Mouse (Mus musculus): Measurements from ENCODE around the gene Efnb2.

Efnb2 gene

DNA sequence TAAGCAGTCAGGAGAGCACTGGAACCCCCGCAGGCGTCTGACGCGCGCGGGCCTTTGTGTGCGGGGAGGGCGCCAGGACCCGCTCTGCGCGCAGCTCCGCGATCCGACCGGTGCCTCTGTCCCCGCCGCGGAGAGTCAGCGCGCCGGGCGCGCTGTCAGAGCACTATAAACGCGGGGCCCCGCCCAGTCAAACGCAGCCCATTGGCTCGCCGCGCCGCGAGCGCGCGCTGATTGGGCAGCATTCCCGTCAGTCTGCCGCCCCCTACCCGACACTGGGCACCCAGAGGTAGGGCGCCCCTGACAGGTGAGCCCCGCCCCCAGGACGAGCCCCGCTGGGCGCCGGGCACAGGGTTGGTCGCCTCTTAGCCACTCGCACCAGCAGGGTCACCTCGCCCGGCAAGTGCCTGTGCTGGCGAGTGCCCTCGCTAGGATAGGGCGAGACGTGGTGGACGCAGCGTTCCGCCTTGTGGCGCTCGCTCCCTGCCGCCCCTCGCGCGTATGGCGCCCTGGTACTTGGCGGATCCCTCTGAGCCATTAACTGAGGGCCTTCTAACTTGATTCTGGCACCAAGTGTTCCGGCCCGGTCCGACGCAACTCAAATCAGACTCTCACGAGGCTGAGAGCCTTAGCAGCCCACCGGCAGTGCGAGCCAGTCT, at the start of gene Efnb2:
Gene Efnb2, minus strand, starts transcription at position 140 of the 656 bp plus-strand sequence.
- CTCF ChIA-PET, result no interaction called here

DNA sequence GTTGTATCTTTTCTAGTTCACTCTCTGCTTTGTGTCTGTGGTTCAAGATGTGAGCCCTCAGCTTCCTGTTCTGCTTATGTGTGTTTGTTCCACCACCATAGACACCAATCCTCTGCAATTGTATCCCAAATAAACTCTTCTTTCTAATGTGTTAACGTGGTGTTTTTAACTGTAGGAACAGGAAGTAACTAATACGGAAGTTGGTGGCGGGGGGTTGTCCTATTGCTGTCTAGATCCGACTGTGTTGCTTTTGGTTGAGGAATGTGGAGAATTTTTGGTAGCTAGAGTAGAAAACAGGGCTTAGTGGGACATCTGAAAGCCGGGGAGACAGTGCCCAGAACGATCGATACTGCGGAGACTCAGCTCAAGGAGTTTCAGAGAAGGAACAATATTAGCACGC, 43.8 kb upstream of the Efnb2 start:
- CTCF ChIA-PET, result no interaction called here

DNA sequence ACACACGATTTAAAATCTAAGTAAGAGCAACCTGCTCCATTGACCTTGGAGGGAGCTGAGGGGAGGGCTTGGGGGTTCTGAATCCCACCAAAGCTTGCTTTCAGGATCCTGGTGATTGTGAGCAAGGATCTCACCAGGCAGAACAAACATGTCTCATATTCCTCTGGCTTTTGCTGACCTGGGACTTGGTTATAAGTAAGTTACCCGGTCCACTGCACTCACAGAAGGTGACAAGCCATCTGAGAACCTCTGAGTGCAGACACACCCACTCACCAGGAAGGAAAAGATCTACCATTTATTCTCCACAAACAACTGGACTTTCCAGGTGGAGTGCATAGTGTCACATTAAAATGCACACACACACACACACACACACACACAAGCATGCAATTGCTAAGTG, 42.6 kb upstream of the Efnb2 start:
- CTCF ChIA-PET, result no interaction called here

DNA sequence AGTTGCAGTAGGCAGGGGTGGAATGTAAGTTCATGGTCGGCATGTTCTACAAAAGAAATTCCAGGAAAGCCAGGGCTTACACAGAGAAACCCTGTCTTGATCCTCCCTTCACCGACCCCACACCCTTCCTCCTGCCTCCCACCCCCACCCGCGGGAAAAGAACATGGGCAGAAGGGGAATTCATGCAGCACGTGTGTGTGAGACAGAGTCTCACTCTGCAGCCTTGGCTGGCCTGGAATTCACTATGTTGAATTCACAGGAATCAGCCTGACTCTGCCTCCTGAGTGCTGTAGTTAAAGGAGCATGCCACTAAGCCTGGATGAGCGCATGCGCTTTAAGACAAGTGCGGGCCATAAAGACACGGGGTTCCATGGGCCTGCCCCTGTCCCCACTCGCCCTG, 39.8 kb upstream of the Efnb2 start:
- CTCF ChIA-PET, result no interaction called here

DNA sequence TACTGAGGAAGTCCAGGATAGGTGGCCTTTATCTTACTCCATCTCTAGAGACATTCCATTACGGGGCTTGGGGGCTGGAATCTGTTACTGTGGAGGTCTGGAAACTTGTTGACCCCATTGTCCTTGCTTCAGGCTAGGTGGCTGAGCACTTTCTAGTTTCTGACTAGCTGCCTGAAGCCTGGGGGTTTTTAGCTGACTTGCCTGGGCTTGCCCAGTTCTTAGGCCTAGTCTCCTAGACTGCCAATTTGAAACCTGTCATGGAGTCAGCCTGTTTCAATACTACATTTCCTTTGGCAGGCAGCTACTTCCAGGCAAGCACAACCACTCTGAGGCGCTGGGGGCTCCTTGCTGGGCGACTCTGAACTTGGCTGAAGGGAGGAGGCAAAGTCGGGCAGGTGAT, 39.2 kb upstream of the Efnb2 start:
- CTCF ChIA-PET, result no interaction called here

DNA sequence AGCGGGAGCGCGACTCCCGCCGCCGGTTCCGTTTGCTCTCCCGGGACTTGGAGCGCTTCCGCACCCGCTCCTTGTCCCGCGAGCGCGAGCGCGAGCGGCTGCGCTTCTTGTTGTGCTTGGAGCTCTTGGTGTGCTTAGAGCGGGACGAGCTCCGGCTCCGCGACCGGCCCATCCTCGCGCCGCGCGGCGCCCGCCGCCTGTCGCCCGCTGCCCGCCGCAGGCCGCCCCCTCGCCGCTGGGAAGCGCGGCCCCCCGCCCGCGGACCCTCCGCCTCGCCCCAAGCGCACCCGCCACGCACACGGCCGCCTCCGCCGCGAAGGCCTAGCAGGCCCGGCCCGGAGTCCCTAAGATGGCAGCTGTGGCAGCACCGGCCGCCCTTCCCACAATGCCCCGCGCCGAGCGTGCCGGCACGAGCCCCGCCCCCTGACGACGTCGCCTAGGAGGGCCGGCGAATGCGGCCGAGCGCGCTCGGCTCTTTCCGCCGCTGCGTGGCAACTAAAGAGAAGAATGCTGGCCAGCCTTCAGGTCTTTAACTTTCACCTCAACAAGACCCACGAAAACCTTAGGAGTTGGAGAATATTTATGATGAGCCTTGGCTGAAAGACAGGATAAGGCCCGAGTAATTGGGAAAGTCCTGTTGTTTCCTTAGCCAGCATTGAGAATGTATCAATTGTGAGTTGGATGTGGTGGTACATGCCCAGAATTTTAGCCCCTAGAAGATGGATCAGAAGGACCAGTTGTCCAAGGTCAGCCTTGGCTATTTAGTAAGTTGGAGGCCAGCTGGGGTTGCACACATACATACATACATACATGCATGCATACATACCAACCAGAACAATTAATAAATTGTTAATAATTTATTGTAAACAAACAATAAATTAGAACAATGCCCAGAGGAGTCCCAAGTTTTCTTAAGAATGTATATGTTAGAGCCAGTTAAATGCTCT, 29.4 kb upstream of the Efnb2 start, which contains the start of gene Arglu1:
Gene Arglu1, minus strand, starts transcription at position 376 of the 947 bp plus-strand sequence.
- CTCF ChIA-PET, result no interaction called here

DNA sequence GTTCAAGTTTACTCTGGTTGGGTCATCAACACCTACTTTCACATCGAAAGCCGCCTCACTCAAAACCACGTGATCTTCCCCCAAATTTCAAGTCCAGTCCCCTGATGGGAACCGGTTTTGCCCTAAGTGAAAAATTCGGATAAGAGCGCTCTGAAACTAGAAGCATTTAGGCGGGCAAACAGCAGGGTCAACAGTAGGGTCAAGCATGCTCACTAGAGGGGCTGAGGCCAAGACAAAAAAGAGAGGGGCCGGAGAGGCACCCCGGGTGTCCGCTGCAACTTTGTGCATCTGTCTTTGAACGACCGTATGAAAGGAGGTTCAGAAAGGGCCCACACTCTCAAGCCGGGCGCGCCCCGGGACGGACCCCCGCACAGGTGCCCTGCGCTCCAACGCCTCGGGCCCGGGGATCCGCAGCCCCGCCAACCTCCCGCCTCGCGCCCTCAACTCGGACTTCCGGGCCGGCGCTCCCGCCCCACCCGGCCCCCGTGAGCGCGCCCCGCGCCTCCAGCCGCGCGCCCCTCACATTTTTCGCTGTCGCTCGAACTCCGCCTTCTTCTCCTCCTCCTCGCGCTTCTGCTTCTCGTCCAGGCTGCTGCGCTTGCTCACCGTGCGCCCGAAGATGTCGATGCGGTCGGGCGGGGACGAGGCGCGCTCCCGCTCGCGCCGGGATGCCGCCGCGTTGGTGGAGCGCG, 28.6 kb upstream of the Efnb2 start:
- CTCF ChIA-PET, result no interaction called here

DNA sequence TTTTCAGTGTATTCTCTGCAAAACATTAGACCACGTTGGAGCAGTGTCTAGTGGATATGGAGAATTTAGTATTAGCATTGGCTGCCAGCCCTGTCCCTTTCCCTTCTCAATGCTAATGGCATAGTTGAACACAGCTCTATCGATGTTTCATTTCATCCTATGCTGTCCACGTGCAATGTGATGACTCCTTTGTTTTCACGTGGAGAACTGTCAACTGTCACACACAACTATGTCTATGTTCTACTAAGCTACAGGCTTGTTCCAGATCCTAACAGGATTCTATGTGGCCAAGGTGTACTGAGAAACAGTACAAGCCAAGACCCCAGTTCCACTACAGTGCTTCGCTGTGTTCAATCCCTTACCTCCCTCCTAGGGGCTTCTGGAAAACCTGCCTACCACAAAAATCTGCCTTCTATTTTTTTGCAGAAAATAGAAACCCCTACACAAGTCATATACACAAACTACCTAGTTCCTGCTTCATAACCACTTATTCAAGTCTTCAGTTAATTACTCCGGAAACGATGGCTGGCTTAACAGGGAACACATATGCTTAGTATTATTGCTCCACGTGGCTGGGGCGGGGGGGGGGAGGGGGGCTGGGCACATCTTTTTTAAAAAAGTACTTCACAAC, 27.9 kb upstream of the Efnb2 start:
- CTCF ChIA-PET, result no interaction called here

DNA sequence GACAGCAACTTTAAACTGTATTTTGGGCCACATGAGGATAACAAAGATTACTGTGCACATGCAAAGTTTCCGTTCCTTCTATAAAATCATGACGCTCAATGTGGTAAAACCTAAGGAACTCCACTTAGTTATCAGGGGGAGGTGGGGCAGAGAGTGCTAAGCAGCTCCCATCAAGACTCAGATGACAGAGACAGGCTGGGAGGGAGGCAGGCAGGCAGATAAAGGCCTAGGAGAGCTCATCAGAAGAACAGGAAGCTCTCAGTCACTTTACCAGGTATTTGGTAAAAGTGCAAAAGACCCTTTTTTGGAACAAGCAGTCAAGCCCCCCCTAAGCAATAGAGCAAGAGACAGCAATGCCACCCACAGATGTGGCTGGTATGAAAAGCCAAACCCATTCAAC, 24.5 kb upstream of the Efnb2 start:
- CTCF ChIA-PET, result no interaction called here

DNA sequence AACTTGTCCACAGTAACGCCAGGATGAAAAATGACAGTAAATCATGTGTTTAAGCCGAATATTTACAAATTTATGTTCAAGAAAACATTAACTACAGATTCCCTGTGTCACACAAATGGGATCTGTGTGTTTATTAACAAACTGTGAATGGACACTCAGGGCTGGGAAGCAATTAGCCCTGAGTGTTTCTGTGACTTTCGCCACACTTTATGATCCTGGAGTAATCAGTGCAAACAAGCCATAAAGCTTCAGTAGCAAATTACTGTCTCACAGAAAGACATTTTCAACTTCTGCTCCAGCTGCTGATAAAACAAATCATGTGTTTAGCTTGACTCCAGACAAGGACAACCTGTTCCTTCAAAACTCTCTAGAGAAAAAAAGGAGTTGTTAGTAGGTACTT, 21.7 kb upstream of the Efnb2 start:
- CTCF ChIA-PET, result no interaction called here

DNA sequence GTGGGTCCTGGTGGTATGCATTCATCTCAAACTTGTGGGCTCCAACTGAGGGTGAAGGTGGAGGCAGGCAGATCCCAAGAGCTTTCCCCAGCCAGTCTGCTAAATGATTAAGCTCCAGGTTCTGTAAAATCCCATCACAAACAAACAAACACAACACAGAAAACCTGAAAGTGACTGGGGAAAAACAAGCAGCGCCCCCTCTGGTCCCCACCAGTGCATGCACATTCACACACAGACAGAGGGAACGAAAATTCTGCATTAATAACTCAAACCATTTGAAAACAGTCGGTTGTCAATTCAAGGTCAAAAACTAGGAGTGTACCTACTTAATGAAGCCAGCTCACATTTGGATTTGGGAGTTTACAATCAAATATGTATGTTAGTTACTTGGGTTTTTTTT, 17.2 kb upstream of the Efnb2 start:
- CTCF ChIA-PET, result no interaction called here

DNA sequence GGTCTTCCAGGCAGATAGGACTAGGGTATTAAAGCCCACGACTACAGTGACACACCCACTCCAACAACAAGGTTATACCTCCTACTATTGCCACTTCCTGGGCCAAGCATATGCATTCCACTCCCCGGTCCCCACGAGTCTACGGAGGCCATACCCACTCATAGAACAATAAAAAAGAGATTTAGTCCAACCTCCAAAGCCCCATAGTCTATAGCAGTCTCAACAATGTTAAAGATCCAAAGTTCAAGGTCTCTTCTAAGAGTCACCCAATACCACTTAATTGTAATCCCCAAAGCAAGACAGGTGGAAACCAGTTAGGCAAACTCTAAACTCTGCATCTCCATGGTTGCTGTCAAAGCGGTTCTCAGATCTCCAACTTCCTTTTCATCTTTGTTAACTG, 13.8 kb upstream of the Efnb2 start:
- CTCF ChIA-PET, result no interaction called here

DNA sequence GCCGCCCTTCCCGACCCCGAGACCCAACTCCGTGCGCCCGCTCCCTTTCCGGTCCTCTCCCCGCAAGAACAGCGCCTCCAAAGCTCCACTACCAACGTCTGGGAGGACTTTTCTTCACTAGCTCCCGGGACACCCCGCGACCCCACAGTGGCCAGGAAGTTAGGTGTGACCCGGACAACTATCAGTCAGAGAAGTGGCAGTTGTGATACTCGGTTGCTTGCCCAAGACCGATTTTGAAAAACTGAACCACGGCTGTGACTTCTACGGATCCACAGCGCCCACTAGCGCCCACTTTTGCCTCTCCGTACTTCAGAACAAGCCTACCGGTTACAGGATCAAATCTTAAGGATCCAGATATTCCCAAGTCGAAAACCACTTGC, 707 bp upstream of the Efnb2 start:
- CTCF ChIA-PET, result no interaction called here

DNA sequence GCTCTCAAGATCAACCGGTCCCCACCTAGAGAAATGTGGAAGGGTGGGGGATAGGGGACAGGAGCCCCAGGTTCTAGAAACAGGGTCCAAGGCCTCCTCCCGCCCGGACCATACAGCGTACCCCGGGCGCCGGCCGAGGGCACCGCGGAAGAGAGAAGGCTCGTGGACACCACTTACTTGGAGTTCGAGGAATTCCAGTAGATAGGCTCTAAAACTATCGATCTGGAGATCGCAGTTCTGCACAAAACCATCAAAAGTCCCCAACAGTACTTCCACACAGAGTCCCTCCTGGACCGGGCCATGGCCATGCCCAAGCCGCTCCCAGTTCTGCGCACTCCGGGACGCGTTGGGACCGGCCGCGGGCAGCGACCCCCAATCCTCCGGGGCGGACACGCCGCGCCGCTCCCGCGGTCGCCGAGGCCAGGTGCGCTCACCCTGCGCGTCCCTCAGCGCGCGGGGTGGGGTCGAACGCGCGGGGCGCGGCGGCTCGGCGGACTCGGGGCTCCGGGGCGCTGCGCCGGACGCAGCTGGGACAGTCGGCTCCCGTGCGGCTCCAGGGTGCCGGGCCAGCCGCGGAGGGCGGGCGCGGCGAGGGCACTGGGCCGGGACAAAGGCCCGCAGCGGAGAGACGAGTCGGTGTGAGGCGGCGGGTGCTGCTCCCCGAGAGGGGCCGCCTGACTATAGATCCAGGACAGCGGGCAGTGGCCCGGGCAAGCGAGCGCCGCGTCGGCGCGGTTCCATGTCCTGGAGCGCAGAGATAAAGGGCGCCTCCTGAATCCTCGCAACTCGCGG, 539 bp downstream of the Efnb2 start:
- CTCF ChIA-PET, result no interaction called here

DNA sequence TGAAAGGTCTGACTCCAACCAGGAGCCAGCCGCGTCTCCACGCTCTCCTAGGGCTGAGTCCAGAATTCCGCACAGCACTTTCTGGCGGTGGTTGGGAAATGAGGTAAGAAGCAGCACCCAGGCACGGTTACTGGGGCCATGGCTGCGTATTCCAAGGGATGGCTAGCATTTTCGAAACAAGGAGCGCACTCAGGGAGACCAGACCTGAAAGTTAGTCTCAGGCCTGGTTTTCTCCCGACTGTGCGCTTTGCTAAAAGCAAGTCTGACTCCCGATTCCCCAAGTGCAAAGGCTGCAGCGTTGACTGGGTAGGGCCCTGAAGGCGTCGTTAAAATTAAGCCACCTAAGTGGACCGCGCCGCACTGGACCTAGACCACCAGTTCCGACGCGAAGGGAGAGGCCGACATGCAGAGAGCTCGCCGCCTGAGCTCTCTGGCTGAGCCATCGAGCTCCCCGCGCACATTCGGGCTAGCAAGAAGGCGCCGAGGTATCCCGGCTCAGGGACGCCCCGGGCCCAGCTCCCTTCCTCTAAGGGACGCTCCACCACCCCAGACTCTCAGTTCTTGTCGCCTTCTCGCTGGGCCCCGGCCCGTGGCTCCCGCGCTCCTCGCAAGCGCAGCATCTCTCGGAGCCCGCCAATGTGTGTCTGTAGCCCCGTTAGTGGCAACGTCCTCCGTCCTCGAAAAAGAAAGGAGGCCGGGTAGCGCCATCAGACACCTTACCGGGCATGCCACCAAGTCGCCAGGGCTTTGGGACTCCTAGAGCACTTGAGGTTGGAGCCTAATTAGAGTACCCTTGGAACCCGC, 1.3 kb downstream of the Efnb2 start:
- CTCF ChIA-PET, result no interaction called here

DNA sequence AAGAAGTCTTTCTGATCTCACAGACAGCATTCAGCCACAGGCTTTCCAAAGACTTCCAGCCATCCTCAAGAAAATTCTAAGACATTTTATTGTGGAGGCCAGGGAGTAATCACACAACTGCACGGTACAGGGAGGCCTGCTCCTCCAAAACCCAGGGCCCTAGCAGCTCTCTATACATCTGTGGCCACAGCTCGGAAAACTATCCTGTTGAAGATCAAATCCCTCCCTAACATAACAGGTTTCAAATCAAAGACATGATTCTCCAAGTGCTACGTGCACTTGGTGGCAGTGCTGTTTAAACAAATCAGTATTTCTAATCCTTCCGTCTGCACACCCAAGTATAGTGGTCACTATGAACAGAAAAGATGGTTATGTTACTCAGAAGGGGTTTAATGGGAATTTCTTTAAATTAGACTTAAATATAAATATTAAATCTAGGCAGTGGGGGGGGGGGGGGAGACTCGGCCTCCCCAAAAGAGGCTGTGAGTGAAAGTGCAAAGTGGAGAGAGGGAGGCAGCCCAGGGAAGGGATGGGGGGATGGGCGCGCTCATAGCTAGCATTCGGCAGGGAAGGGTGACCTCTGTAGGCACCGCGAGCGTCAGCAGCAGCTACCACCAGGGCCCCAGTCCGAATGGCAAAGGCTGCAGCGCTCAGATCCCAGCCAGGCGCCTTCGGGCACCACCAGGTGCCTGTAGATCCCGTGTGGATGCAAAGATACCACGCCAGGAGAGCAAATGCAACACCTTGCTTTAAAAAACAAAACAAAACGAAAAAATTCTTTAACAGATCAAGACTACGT, 2.4 kb downstream of the Efnb2 start:
- CTCF ChIA-PET, result no interaction called here

DNA sequence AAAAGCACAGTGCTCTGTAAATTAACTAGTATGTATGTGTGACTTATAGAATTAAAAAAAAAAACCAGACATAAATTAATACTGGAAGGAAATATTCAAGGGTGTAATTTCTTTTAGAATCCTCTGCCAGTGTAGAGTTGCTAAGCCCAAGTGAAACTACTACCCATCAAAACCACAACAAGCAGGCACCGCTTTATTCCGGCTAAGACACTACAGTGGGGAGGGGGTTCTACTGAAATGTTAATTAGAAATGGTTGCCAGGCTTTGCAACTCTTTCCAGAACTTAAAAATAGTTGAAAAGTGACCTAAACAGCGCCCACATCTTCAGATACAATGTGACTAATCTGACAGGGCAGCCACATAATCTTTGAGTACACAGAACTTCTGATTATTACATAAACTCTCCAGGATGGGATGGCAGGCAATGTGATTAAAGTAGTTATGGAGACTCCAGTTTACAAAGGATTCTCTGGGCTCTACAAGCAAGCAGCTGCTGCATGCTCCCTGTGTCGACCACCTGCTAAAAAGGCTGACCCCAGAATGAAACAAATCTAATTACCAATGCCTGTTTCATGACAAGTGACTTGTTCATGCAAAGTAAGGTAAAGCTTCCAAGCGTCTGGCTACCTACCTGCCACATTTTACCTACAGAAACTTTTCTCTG, 3.2 kb downstream of the Efnb2 start:
- CTCF ChIA-PET, result no interaction called here

DNA sequence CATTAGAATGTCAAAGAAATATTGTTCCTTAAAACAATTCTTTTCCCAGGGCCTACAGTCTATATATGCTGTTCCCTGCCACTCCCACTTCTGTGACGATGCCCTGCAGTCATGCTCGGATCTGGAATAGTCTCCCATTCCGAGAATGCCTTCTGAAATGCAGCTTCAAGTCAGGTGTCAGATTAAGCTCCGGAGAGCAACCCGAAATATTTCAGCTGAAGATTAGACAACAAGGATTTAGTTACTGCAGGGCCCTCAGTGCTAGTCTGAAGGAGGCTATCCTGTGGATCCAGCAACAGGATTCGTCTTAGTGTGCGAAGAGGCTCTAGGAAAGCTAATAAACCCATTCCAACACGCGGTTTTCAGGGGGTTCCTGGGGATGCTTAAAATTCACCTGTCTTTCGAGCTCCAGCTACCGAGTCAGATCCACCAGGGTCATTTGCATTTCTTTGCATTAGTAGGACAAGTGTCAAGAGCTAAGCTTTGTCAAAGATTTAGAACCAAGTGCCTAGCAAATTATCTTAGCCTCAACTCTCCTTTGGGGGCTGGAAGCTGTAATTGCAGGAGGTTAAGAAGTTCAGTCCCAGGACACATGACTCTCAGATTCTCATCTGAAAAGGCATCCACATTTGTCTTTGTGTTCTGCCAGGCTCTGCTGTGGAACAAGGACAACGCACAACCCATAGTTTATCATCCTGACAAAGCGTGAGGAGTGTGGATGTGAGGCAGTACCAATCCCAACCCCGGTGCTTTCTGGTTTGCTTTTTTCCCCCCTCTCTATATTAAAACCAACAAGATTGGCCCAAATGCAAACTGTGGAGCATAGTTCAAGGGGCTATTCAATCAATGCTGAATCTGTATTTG, 4.2 kb downstream of the Efnb2 start:
- CTCF ChIA-PET, result no interaction called here
